Mouse (Mus musculus): ENCODE measurements around the gene Trim52.

Trim52 gene

DNA sequence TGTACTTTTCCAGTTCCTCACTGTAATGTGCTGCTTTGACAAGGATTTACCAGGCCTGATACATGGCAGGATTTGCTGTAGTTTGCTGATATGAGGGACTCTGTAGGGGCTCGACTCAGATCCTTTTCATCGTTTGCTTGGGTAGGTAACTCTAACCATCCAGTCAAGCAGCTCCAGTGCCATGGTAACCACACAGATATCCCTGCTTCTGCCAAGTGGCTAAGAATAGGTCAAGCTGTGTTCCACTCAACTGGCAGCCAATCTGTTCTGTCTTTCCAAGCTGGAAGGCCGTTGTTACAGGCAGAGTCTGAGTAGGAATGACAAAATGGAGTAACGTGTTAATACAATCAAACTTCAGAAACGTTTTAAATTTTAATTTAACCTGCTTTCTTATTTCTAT is 70.9 kb downstream of the Trim52 start:
- no peaks in the 10 kb centered on the region for H3K27me3 ChIP-seq (ENCODE audit: control insufficient read depth, insufficient read depth, low read length, poor library complexity, severe bottlenecking)
- no peak for DNase-seq (ENCODE audit: low read depth, low spot score)
- H3K36me3 ChIP-seq (ENCODE audit: control insufficient read depth, insufficient read depth, low read length, poor library complexity, severe bottlenecking) = no peaks in the 10 kb centered on the region

DNA sequence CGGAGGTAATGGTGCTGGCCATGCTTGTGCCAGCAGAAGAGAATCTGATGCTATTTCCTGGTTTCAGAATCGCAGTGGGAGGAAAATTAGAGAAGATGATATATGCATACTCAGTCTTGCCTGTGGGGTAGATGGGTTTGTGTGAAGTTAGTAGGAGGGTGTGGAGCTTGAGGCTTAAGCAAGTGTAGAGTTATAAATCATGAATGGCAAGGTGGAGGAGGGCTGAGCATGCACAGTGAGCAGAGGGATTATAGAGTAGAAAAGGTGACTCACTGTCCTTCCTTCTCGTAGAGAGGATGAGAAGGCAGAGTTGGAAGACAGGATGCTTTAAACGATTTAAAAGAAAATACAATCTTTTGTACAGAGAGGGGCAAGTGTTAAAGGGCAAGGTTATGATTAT is 72.2 kb downstream of the Trim52 start:
- H3K27me3 ChIP-seq (ENCODE audit: control insufficient read depth, insufficient read depth, low read length, poor library complexity, severe bottlenecking) = no peaks in the 10 kb centered on the region
- no peaks in the 10 kb centered on the region for H3K36me3 ChIP-seq (ENCODE audit: control insufficient read depth, insufficient read depth, low read length, poor library complexity, severe bottlenecking)
- DNase-seq (ENCODE audit: low read depth, low spot score) = no peak

DNA sequence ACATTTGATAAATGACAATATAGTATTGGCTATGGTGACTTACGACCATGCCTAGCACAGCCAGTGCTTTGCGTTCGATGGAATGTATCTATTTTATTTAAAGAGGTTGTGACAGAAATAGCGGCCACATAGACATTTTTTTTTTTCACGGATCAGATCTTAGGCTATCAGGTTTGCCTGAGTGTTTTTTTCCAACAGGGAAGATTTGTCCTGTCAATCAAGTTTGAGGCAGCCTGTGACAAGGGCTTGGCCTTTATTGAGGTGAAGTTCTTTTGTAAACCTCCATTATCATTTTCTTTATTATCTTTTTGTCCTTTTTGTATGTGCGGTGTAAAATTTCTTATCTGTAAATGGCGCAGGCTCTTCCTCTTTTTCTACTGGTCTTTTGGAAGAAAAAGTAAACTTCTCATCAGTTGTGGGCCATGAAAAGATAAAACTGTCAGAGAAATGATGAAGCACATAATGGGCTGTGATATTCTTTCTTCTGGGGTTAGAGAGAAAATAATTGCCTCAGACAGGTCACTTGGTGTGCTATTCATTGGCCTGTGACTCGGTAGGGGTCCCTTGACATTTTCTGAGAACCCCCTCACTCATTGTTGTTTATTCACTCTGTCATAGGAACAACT is 73.2 kb downstream of the Trim52 start:
- DNase-seq (ENCODE audit: low read depth, low spot score) = no peak
- no peaks in the 10 kb centered on the region for H3K27me3 ChIP-seq (ENCODE audit: control insufficient read depth, insufficient read depth, low read length, poor library complexity, severe bottlenecking)
- no peaks in the 10 kb centered on the region for H3K36me3 ChIP-seq (ENCODE audit: control insufficient read depth, insufficient read depth, low read length, poor library complexity, severe bottlenecking)

DNA sequence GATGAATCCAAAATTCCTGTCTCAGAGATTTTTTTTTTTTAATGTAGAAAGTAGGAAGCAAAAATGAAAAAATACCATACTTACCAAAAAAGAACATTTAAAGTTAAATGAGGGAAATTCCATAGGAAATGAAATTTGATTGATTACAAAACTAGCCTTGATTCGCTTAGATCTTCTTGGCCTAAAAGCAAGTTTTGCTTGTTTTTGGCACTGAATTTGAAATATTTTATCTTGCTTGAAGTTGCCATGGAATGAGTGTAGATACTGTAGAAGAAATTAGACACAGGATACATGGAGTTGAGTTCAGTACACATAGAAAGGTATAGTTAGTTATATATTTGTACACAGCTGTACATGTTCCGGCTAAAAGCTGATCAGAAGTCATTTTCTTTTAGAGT is 73.7 kb downstream of the Trim52 start:
- H3K36me3 ChIP-seq (ENCODE audit: control insufficient read depth, insufficient read depth, low read length, poor library complexity, severe bottlenecking) = no peaks in the 10 kb centered on the region
- no peaks in the 10 kb centered on the region for H3K27me3 ChIP-seq (ENCODE audit: control insufficient read depth, insufficient read depth, low read length, poor library complexity, severe bottlenecking)
- DNase-seq (ENCODE audit: low read depth, low spot score) = no peak

DNA sequence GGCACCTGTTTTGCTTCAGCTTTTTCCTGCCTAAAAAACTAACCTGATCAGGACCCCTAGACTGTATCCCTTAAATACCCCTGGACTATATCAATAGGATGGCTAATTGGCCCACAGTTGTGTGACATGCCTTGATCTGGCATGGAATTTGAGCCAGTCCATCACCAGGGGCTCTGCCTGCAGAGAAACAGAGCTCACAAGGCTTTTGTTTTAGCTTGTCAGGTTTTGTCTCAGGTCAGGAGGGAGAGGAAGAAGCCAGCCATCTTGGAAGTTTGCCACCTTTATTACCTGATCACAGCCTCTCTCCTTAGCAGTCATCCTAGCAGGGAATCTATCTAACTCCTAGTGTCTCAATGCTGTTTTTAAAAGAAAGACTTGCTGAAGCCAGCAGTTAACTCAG is 74.6 kb downstream of the Trim52 start:
- H3K36me3 ChIP-seq (ENCODE audit: control insufficient read depth, insufficient read depth, low read length, poor library complexity, severe bottlenecking) = no peaks in the 10 kb centered on the region

DNA sequence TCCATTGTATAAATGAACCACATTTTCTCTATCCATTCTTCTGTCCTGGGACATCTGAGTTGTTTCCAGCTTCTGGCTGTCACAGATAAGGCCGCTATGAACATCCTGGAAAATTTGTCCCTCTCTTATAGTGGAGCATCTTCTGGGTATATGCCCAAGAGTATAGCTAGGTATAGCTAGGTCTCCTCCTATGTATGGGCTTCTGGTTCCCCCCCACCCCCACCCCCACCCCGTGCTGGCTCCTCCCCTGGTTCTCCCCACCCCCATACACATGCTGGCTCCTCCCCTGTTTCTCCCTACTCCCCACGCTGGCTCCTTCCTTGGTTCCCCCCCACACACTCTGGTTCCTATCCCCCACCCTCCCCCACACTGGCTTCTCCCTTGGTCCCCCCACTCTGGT is 78.0 kb downstream of the Trim52 start:
- H3K36me3 ChIP-seq (ENCODE audit: control insufficient read depth, insufficient read depth, low read length, poor library complexity, severe bottlenecking) = no peaks in the 10 kb centered on the region
- DNase-seq (ENCODE audit: low read depth, low spot score) = no peak
- no peaks in the 10 kb centered on the region for H3K27me3 ChIP-seq (ENCODE audit: control insufficient read depth, insufficient read depth, low read length, poor library complexity, severe bottlenecking)

More for the DNA sequence above, 74.6 kb downstream of the Trim52 start:
- H3K27me3 ChIP-seq (ENCODE audit: control insufficient read depth, insufficient read depth, low read length, poor library complexity, severe bottlenecking) = no peaks in the 10 kb centered on the region
- no peak for DNase-seq (ENCODE audit: low read depth, low spot score)
